Mouse (Mus musculus): ENCODE data around the gene Opn3.

GRCm38 (mm10) chr1:175671626-175672025 is 20.9 kb downstream of the Opn3 start:
- TF ChIP-seq POLR2A (IDR thresholded peaks at IDR 0.05; ENCODE audit: borderline replicate concordance, low read depth, low read length): no peak
- TF ChIP-seq CTCF (IDR thresholded peaks at IDR 0.05; ENCODE audit: low read depth, low read length): no peak

All from bone marrow macrophage, adult 2 months (primary cell).